In the genomic region with DNA sequence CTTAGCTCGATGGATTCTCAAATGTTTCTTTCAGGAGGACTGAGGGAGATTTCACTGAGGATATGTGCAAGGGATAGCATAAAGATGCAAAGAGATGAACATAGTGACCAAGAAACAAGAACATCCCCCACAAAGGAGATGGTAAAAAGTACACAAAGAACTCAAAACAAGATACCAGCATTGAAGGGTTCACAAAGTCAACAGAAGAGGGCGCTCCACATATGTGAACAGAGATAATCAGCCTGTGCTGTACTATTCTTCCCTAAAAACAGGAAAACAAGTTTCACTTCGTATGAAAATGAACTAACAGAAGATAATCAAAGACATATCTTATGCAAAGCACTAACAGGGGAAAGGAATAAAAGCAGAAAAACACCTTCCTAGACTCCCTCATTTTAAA, we compare ENCODE assay signal across 8 mouse cellular contexts. TPM values are rescaled to one million over a fixed set of nuclear protein-coding genes. Genes with fewer than 3 reads are reported as not detected.
DNase-seq lines count a peak whose midpoint lies in the region; ATAC-seq and TF ChIP-seq lines count a peak whose summit lies in the region.

No protein-coding gene starts in this region.

- H3K4me1 ChIP-seq in limb, embryonic 11.5 days (ENCODE audit: control insufficient read depth, insufficient read depth, low read length): no peaks in the 10 kb centered on the region
- H3K4me1 ChIP-seq in limb, embryonic 10.5 days: no peaks in the 10 kb centered on the region
- no peaks in the 10 kb centered on the region for H3K4me1 ChIP-seq in midbrain, embryonic 15.5 days

- H3K4me3 ChIP-seq in limb, embryonic 11.5 days (ENCODE audit: low read depth, low read length): no peak overlapping the region
- H3K4me3 ChIP-seq in limb, embryonic 10.5 days: no peak overlapping the region
- no peak overlapping the region for H3K4me3 ChIP-seq in myocyte
- H3K4me3 ChIP-seq in midbrain, embryonic 15.5 days: no peak overlapping the region

- peak; percentile 7 to 24 for DNase-seq in adrenal gland, adult 18-20 months (ENCODE audit: low spot score in 2 of 2)
- DNase-seq in adrenal gland, adult 8-10 months: no peak
- peak; percentile 21 for DNase-seq in limb, embryonic 11.5 days (ENCODE audit: low spot score)
- no peak for DNase-seq in limb, embryonic 10.5 days (ENCODE audit: low spot score)
- peak; percentile 33 for DNase-seq in c-Kit-positive CD71-negative TER-119-negative erythroid progenitor cells, embryonic 14.5 days (ENCODE audit: low read depth)
- peak; percentile 17 to 58 for DNase-seq in kidney, postnatal 36 days

- H3K27ac ChIP-seq in limb, embryonic 11.5 days (replicated peaks; ENCODE audit: low read depth, low read length): no peak overlapping the region
- no peak overlapping the region for H3K27ac ChIP-seq in limb, embryonic 10.5 days
- no peak overlapping the region for H3K27ac ChIP-seq in midbrain, embryonic 15.5 days

- no peak overlapping the region for H3K9ac ChIP-seq in limb, embryonic 11.5 days (ENCODE audit: low read length)
- H3K9ac ChIP-seq in midbrain, embryonic 15.5 days: no peak overlapping the region

- 52% methylated on average over 3 of the region's 3 CpGs for WGBS in limb, embryonic 11.5 days
- WGBS in limb, embryonic 10.5 days: 56% methylated on average over 3 of the region's 3 CpGs
- WGBS in midbrain, embryonic 15.5 days: 40% methylated on average over 3 of the region's 3 CpGs

- no peak for ATAC-seq in limb, embryonic 11.5 days (ENCODE audit: insufficient number of reproducible peaks, low FRiP score, low TSS enrichment, low read depth)
- ATAC-seq in midbrain, embryonic 15.5 days (replicated peaks): no peak

- H3K27me3 ChIP-seq in limb, embryonic 11.5 days (ENCODE audit: control insufficient read depth, insufficient read depth, low read length): no peaks in the 10 kb centered on the region
- peaks cover 32% of the 10 kb centered on the region for H3K27me3 ChIP-seq in limb, embryonic 10.5 days (ENCODE audit: low read depth, poor library complexity, severe bottlenecking)
- H3K27me3 ChIP-seq in myocyte (ENCODE audit: control insufficient read depth, insufficient read depth, insufficient read length): no peaks in the 10 kb centered on the region
- no peaks in the 10 kb centered on the region for H3K27me3 ChIP-seq in midbrain, embryonic 15.5 days (replicated peaks)

- H3ac ChIP-seq in myocyte (ENCODE audit: control insufficient read depth, insufficient read length): no peak overlapping the region

- H3K79me2 ChIP-seq in myocyte (ENCODE audit: control insufficient read depth, insufficient read depth): no peaks in the 10 kb centered on the region

- no peaks in the 10 kb centered on the region for H3K36me3 ChIP-seq in limb, embryonic 11.5 days (ENCODE audit: control insufficient read depth, insufficient read depth, low read length)
- H3K36me3 ChIP-seq in limb, embryonic 10.5 days: no peaks in the 10 kb centered on the region
- H3K36me3 ChIP-seq in myocyte (ENCODE audit: control insufficient read depth, insufficient read depth): no peaks in the 10 kb centered on the region
- H3K36me3 ChIP-seq in midbrain, embryonic 15.5 days (replicated peaks): no peaks in the 10 kb centered on the region

- TF ChIP-seq POLR2A in myocyte (IDR thresholded peaks at IDR 0.05; ENCODE audit: insufficient read length, low read depth): no peak

- no peaks in the 10 kb centered on the region for H3K9me3 ChIP-seq in limb, embryonic 11.5 days (ENCODE audit: control insufficient read depth, low read length)
- H3K9me3 ChIP-seq in limb, embryonic 10.5 days (replicated peaks): no peaks in the 10 kb centered on the region
- H3K9me3 ChIP-seq in midbrain, embryonic 15.5 days: no peaks in the 10 kb centered on the region

- no peak overlapping the region for H3K4me2 ChIP-seq in limb, embryonic 11.5 days (ENCODE audit: low read depth, severe bottlenecking)
- peak overlapping the region; percentile 19 for H3K4me2 ChIP-seq in myocyte (ENCODE audit: low read depth)
- no peak overlapping the region for H3K4me2 ChIP-seq in midbrain, embryonic 15.5 days

TF ChIP-seq in myocyte, 11 proteins besides CTCF, POLR2A, EP300 and RAD21:
- TF ChIP-seq MYOD1 (IDR thresholded peaks at IDR 0.05; ENCODE audit: control insufficient read depth in 1 of 3, insufficient read length in 2 of 3, low read depth in 2 of 3) (no peak), MAX (IDR thresholded peaks at IDR 0.05; ENCODE audit: low read depth) (no peak), MYOG (IDR thresholded peaks at IDR 0.05; ENCODE audit: control insufficient read depth in 1 of 3, insufficient read depth in 1 of 3, insufficient read length in 2 of 3, low read depth in 2 of 3) (no peak), TCF12 (IDR thresholded peaks at IDR 0.05; ENCODE audit: insufficient read depth, poor library complexity, severe bottlenecking) (no peak), POLR2AphosphoS2 (IDR thresholded peaks at IDR 0.05; ENCODE audit: insufficient read length, low read depth) (no peak), TCF3 (IDR thresholded peaks at IDR 0.05; ENCODE audit: insufficient read length, low read depth) (no peak), CEBPB (IDR thresholded peaks at IDR 0.05; ENCODE audit: insufficient read depth, poor library complexity, severe bottlenecking) (no peak), REST (IDR thresholded peaks at IDR 0.05; ENCODE audit: insufficient read depth, insufficient read length) (no peak), SRF (IDR thresholded peaks at IDR 0.05; ENCODE audit: control insufficient read depth, insufficient read length, low read depth) (no peak), E2F4 (IDR thresholded peaks at IDR 0.05; ENCODE audit: insufficient read depth) (no peak), USF1 (IDR thresholded peaks at IDR 0.05; ENCODE audit: low read depth) (no peak)

RNA-seq across cellular contexts. Expression of a gene that starts 19.7 kb away (rescaled TPM):
- total RNA-seq in adrenal gland, adult 18-20 months (2021): under 1 TPM in 1 of 2 experiments, not detected in 1; 0.53 TPM
- not detected for total RNA-seq in adrenal gland, adult 8-10 months (2022)
- not detected in 2 replicates for polyA plus RNA-seq in limb, embryonic 11.5 days (2014; fragmentation: Nextera tagmentation; extraction: Ambion mirVana)
- polyA plus RNA-seq in limb, embryonic 10.5 days (2016; fragmentation: Nextera tagmentation; extraction: Ambion mirVana): not detected in 2 replicates
- not detected for polyA plus RNA-seq in myocyte (2012; fragmentation: generic; extraction: Trizol)
- polyA plus RNA-seq in midbrain, embryonic 15.5 days (2015; fragmentation: Nextera tagmentation; extraction: Ambion mirVana): not detected in 2 replicates

RNA-seq across cellular contexts. Expression of a gene that starts 19.7 kb away (rescaled TPM):
- not detected for total RNA-seq in adrenal gland, adult 18-20 months (2021)
- total RNA-seq in adrenal gland, adult 8-10 months (2022): not detected
- polyA plus RNA-seq in limb, embryonic 11.5 days (2014; fragmentation: Nextera tagmentation; extraction: Ambion mirVana): not detected in 2 replicates
- not detected in 2 replicates for polyA plus RNA-seq in limb, embryonic 10.5 days (2016; fragmentation: Nextera tagmentation; extraction: Ambion mirVana)
- not detected for polyA plus RNA-seq in myocyte (2012; fragmentation: generic; extraction: Trizol)
- not detected in 2 replicates for polyA plus RNA-seq in midbrain, embryonic 15.5 days (2015; fragmentation: Nextera tagmentation; extraction: Ambion mirVana)

RNA-seq across cellular contexts. Expression of a gene that starts 24.1 kb away (rescaled TPM):
- total RNA-seq in adrenal gland, adult 18-20 months (2021): not detected
- total RNA-seq in adrenal gland, adult 8-10 months (2022): not detected
- polyA plus RNA-seq in limb, embryonic 11.5 days (2014; fragmentation: Nextera tagmentation; extraction: Ambion mirVana): not detected in 2 replicates
- polyA plus RNA-seq in limb, embryonic 10.5 days (2016; fragmentation: Nextera tagmentation; extraction: Ambion mirVana): not detected in 2 replicates
- not detected for polyA plus RNA-seq in myocyte (2012; fragmentation: generic; extraction: Trizol)
- not detected in 2 replicates for polyA plus RNA-seq in midbrain, embryonic 15.5 days (2015; fragmentation: Nextera tagmentation; extraction: Ambion mirVana)

RNA-seq across cellular contexts. Expression of a gene that starts 29.9 kb away (rescaled TPM):
- 10 to 100 TPM; 16.0 to 17.7 TPM for total RNA-seq in adrenal gland, adult 18-20 months (2021)
- total RNA-seq in adrenal gland, adult 8-10 months (2022): 10 to 100 TPM; 21.8 to 25.4 (median 22.7) TPM
- polyA plus RNA-seq in limb, embryonic 11.5 days (2014; fragmentation: Nextera tagmentation; extraction: Ambion mirVana): 21.6 and 24.9 TPM in 2 replicates
- polyA plus RNA-seq in limb, embryonic 10.5 days (2016; fragmentation: Nextera tagmentation; extraction: Ambion mirVana): 19.9 and 22.6 TPM in 2 replicates
- 8.9 TPM for polyA plus RNA-seq in myocyte (2012; fragmentation: generic; extraction: Trizol)
- polyA plus RNA-seq in midbrain, embryonic 15.5 days (2015; fragmentation: Nextera tagmentation; extraction: Ambion mirVana): 10.3 and 10.5 TPM in 2 replicates

RNA-seq across cellular contexts. Expression of a gene that starts 47.3 kb away (rescaled TPM):
- not detected for total RNA-seq in adrenal gland, adult 18-20 months (2021)
- total RNA-seq in adrenal gland, adult 8-10 months (2022): not detected
- polyA plus RNA-seq in limb, embryonic 11.5 days (2014; fragmentation: Nextera tagmentation; extraction: Ambion mirVana): 0.12 and 0.17 TPM in 2 replicates
- polyA plus RNA-seq in limb, embryonic 10.5 days (2016; fragmentation: Nextera tagmentation; extraction: Ambion mirVana): 0.16 and 0.26 TPM in 2 replicates
- 1.6 TPM for polyA plus RNA-seq in myocyte (2012; fragmentation: generic; extraction: Trizol)
- 0.13 TPM in 2 replicates for polyA plus RNA-seq in midbrain, embryonic 15.5 days (2015; fragmentation: Nextera tagmentation; extraction: Ambion mirVana)

Comparison
In these comparisons a context has a peak if more than half of its experiments do, and no peak if none do; other contexts are left out.
1. DNase-seq: peak in adrenal gland, adult 18-20 months (2 of 2), limb, embryonic 11.5 days (single experiment), c-Kit-positive CD71-negative TER-119-negative erythroid progenitor cells, embryonic 14.5 days (single experiment) and kidney, postnatal 36 days (2 of 2); none in adrenal gland, adult 8-10 months (single experiment) and limb, embryonic 10.5 days (single experiment).